Mouse (Mus musculus) brain, embryonic 14.5 days (tissue): ENCODE data around the gene Setd4.

ENCODE experiments used
- CTCF ChIP-seq: fragments of 200-500 bp; IDR thresholded peaks from 2 replicates; pipeline ENCODE4 v1.5.1; 2012; ENCODE audit warnings: inconsistent platforms, mild to moderate bottlenecking, moderate library complexity, borderline replicate concordance; ENCODE audit not compliant: insufficient read depth, insufficient read length; ENCODE audit errors: extremely low read depth
- POLR2A ChIP-seq: fragments of 200-500 bp; IDR thresholded peaks from 2 replicates; pipeline ENCODE4 v1.6.1; 2012; ENCODE audit warnings: mild to moderate bottlenecking, inconsistent platforms, borderline replicate concordance; ENCODE audit not compliant: poor library complexity, insufficient read depth, insufficient read length, severe bottlenecking; ENCODE audit errors: extremely low read depth

DNA sequence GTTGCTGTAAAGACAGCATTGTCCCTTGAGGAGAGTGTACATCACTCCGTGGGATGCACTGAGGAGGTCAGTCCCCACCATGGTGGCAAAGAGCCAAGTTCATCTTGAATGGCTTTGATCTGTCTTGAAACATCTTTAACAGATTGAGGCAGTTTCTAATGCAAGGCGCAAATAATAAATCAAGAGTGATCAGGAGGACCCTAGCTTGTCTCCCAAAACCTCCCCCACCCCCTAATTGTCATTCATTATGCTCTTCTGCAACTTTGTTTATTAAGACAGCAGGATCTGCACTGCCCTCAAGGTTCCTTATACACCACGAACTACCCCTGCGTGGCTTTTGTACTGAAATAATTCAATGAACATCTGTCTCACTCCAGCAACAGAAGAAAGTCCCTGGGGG is 1.7 kb upstream of the Setd4 start, which contains the start of gene Cbr1:
- TF ChIP-seq CTCF (no peak), POLR2A (no peak)
